Comparison of ENCODE assay signal across 29 mouse cellular contexts in genomic region chr4:108634696-108635095, GRCm38 (mm10). TPM values are rescaled to one million over a fixed set of nuclear protein-coding genes. Genes with fewer than 3 reads are reported as not detected.
DNase-seq lines count a peak whose midpoint lies in the region; ATAC-seq and TF ChIP-seq lines count a peak whose summit lies in the region.
"Had no signal": no experiment of that assay in that cellular context is flagged by ENCODE, and none has a peak within 500 bp of the region (broad histone marks: within the 10 kb centered on the region; RNA-seq: fewer than 3 reads in every experiment).

No protein-coding gene starts in this region.

- no peak overlapping the region for H3K4me2 ChIP-seq in midbrain, embryonic 11.5 days
- H3K4me2 ChIP-seq: heart, embryonic 13.5 days; liver, embryonic 13.5 days; midbrain, embryonic 15.5 days; neural tube, embryonic 12.5 days had no signal

- intact Hi-C loops in heart, postnatal 14 days (cut with DNase I): no loop called here

- H3K27me3 ChIP-seq in midbrain, embryonic 10.5 days (ENCODE audit: low read depth, poor library complexity, severe bottlenecking): no peaks in the 10 kb centered on the region
- no peaks in the 10 kb centered on the region for H3K27me3 ChIP-seq in midbrain, embryonic 11.5 days (ENCODE audit: control insufficient read depth, insufficient read depth, low read length)
- H3K27me3 ChIP-seq: heart, embryonic 13.5 days; liver, embryonic 13.5 days; megakaryocyte, embryonic 14.5 days; midbrain, embryonic 15.5 days; neural tube, embryonic 12.5 days; Patski had no signal

- H3K36me3 ChIP-seq in midbrain, embryonic 10.5 days: peaks cover 92% of the 10 kb centered on the region
- peaks cover 10% of the 10 kb centered on the region for H3K36me3 ChIP-seq in midbrain, embryonic 11.5 days (ENCODE audit: control insufficient read depth, insufficient read depth, low read length)
- peaks cover 31% of the 10 kb centered on the region for H3K36me3 ChIP-seq in ES-E14 (ENCODE audit: control insufficient read depth, insufficient read depth, low read length, poor library complexity, severe bottlenecking)

- ATAC-seq in midbrain, embryonic 11.5 days (ENCODE audit: low FRiP score): no peak
- ATAC-seq: CD4-positive, CD25-positive, alpha-beta regulatory T cell, adult 4 months; forebrain, embryonic 14.5 days; intestine, postnatal 0 days; lung, postnatal 0 days; midbrain, embryonic 15.5 days; Patski had no signal

- no peak overlapping the region for H3K4me3 ChIP-seq in midbrain, embryonic 10.5 days
- H3K4me3 ChIP-seq in midbrain, embryonic 11.5 days (ENCODE audit: low read depth, low read length): no peak overlapping the region
- H3K4me3 ChIP-seq in ES-E14 (ENCODE audit: insufficient read depth in 1 of 2, low read depth in 1 of 2, low read length in 2 of 2, poor library complexity in 1 of 2, severe bottlenecking in 1 of 2): no peak overlapping the region
- H3K4me3 ChIP-seq: heart, embryonic 13.5 days; liver, embryonic 13.5 days; megakaryocyte, embryonic 14.5 days; midbrain, embryonic 15.5 days; neural tube, embryonic 12.5 days had no signal

- peak overlapping the region; percentile 68 for H3K27ac ChIP-seq in midbrain, embryonic 10.5 days (replicated peaks)
- H3K27ac ChIP-seq in midbrain, embryonic 11.5 days (ENCODE audit: low read depth, low read length): no peak overlapping the region
- peak overlapping the region; percentile 74 for H3K27ac ChIP-seq in ES-E14 (ENCODE audit: insufficient read depth, low read depth, low read length, poor library complexity, severe bottlenecking)
- H3K27ac ChIP-seq: heart, embryonic 13.5 days; liver, embryonic 13.5 days; midbrain, embryonic 15.5 days; neural tube, embryonic 12.5 days had no signal

- peaks cover 8% of the 10 kb centered on the region for H3K4me1 ChIP-seq in midbrain, embryonic 10.5 days
- H3K4me1 ChIP-seq in midbrain, embryonic 11.5 days (ENCODE audit: control insufficient read depth, insufficient read depth, low read length): no peaks in the 10 kb centered on the region
- peaks cover 3 to 12% of the 10 kb centered on the region in 2 experiments; a peak in 3 of 4 replicates for H3K4me1 ChIP-seq in ES-E14 (ENCODE audit: control insufficient read depth in 2 of 2, insufficient read depth in 2 of 2, low read length in 2 of 2, poor library complexity in 1 of 2)
- H3K4me1 ChIP-seq: heart, embryonic 13.5 days; midbrain, embryonic 15.5 days; neural tube, embryonic 12.5 days had no signal

- no peaks in the 10 kb centered on the region for H3K9me3 ChIP-seq in midbrain, embryonic 10.5 days (replicated peaks)
- no peaks in the 10 kb centered on the region for H3K9me3 ChIP-seq in midbrain, embryonic 11.5 days (ENCODE audit: control insufficient read depth, low read length)
- H3K9me3 ChIP-seq in ES-E14 (ENCODE audit: control insufficient read depth, insufficient read depth, low read depth, low read length): no peaks in the 10 kb centered on the region
- H3K9me3 ChIP-seq: G1E; heart, embryonic 13.5 days; liver, embryonic 13.5 days; megakaryocyte, embryonic 14.5 days; midbrain, embryonic 15.5 days; neural tube, embryonic 12.5 days had no signal

- 66% methylated on average over 4 of the region's 4 CpGs for WGBS in midbrain, embryonic 10.5 days
- 66% methylated on average over 4 of the region's 4 CpGs for WGBS in midbrain, embryonic 11.5 days

- in situ Hi-C loops in ES-E14 (cut with MboI; ENCODE audit: low sequenced_read_pairs in 2 of 2, unreplicated experiment in 2 of 2): no loop called here

- H3K9ac ChIP-seq in midbrain, embryonic 11.5 days (ENCODE audit: low read length): no peak overlapping the region
- H3K9ac ChIP-seq in ES-E14 (ENCODE audit: insufficient read depth, low read depth, low read length, poor library complexity, severe bottlenecking): no peak overlapping the region
- H3K9ac ChIP-seq: heart, embryonic 13.5 days; liver, embryonic 13.5 days; midbrain, embryonic 15.5 days; neural tube, embryonic 12.5 days had no signal

- peak; percentile 76 for DNase-seq in heart, adult 11 months
- no peak for DNase-seq in heart, postnatal 14 days
- DNase-seq in midbrain, embryonic 10.5 days (ENCODE audit: low spot score): no peak
- DNase-seq in midbrain, embryonic 11.5 days (ENCODE audit: low spot score, missing footprints): no peak
- DNase-seq in ES-E14 (ENCODE audit: low read depth, low spot score): no peak
- no peak for DNase-seq in thymus, postnatal 36 days
- no peak for DNase-seq in neural tube, embryonic 10.5 days (ENCODE audit: extremely low spot score, low spot score)
- DNase-seq: adrenal gland, postnatal 10 days; cerebellum, adult 11 months; cerebellum, adult 9-10 months; gastrocnemius, postnatal 36 days; heart, postnatal 10 days; kidney, adult 9 months; kidney, postnatal 10 days; liver, embryonic 13.5 days; lung, adult 18-20 months; lung, postnatal 4 days; thymus, adult 2 months; thymus, postnatal 4 days had no signal

TF ChIP-seq in ES-E14, 5 proteins besides CTCF, POLR2A, EP300 and RAD21:
- TF ChIP-seq CHD2 (IDR thresholded peaks at IDR 0.05; ENCODE audit: low read depth, low read length) (no peak), ZC3H11A (IDR thresholded peaks at IDR 0.05; ENCODE audit: borderline replicate concordance, low read depth, low read length) (no peak), ZNF384 (IDR thresholded peaks at IDR 0.05; ENCODE audit: low read depth, low read length) (no peak), MAFK (IDR thresholded peaks at IDR 0.05; ENCODE audit: insufficient read depth, low read depth, low read length) (no peak), HCFC1 (IDR thresholded peaks at IDR 0.05; ENCODE audit: borderline replicate concordance, insufficient read depth, low read length) (no peak)

RNA-seq across cellular contexts. Expression of gene Cc2d1b, which starts 15.0 kb away (rescaled TPM):
- 10 to 100 TPM; 14.6 to 17.6 TPM for total RNA-seq in heart, postnatal 14 days (2021)
- 20.9 and 21.3 TPM in 2 replicates for polyA plus RNA-seq in midbrain, embryonic 10.5 days (2016; fragmentation: Nextera tagmentation; extraction: Ambion mirVana)
- polyA plus RNA-seq in midbrain, embryonic 11.5 days (2014; fragmentation: Nextera tagmentation; extraction: Ambion mirVana): 15.3 and 19.8 TPM in 2 replicates
- total RNA-seq in ES-E14 (2012; rRNA removed): 77.1 and 112 TPM in 2 replicates

RNA-seq across cellular contexts. Expression of gene Orc1, which starts 55.5 kb away (rescaled TPM):
- under 1 TPM in 1 of 2 experiments, not detected in 1; 0.71 TPM for total RNA-seq in heart, postnatal 14 days (2021)
- polyA plus RNA-seq in midbrain, embryonic 10.5 days (2016; fragmentation: Nextera tagmentation; extraction: Ambion mirVana): 20.5 and 24.9 TPM in 2 replicates
- polyA plus RNA-seq in midbrain, embryonic 11.5 days (2014; fragmentation: Nextera tagmentation; extraction: Ambion mirVana): 15.4 and 17.3 TPM in 2 replicates
- 43.3 and 44.5 TPM in 2 replicates for total RNA-seq in ES-E14 (2012; rRNA removed)

RNA-seq across cellular contexts. Expression of gene Prpf38a, which starts 55.6 kb away (rescaled TPM):
- total RNA-seq in heart, postnatal 14 days (2021): 10 to 100 TPM; 20.6 to 21.4 TPM
- 124 TPM in 2 replicates for polyA plus RNA-seq in midbrain, embryonic 10.5 days (2016; fragmentation: Nextera tagmentation; extraction: Ambion mirVana)
- 124 and 128 TPM in 2 replicates for polyA plus RNA-seq in midbrain, embryonic 11.5 days (2014; fragmentation: Nextera tagmentation; extraction: Ambion mirVana)
- 50.4 and 65.1 TPM in 2 replicates for total RNA-seq in ES-E14 (2012; rRNA removed)

Comparison
In these comparisons a context has a peak if more than half of its experiments do, and no peak if none do; other contexts are left out.
1. RNA of gene Orc1, which starts 55.5 kb away (total RNA-seq): 43.3 to 44.5 TPM in ES-E14; 0.71 TPM in heart, postnatal 14 days; every median in the first group is over 10 times any median in the second.